In genomic region chr5:66139171-66139570, GRCm38 (mm10) we compare ENCODE assay signal across 20 mouse cellular contexts. TPM values are rescaled to one million over a fixed set of nuclear protein-coding genes. Genes with fewer than 3 reads are reported as not detected.
DNase-seq lines count a peak whose midpoint lies in the region; ATAC-seq and TF ChIP-seq lines count a peak whose summit lies in the region.
"Had no signal": no experiment of that assay in that cellular context is flagged by ENCODE, and none has a peak within 500 bp of the region (broad histone marks: within the 10 kb centered on the region; RNA-seq: fewer than 3 reads in every experiment).

No protein-coding gene starts in this region.

- 66% methylated on average over 6 of the region's 6 CpGs for WGBS in kidney, postnatal 0 days

- H3K27ac ChIP-seq in kidney, postnatal 0 days = peak overlapping the region; percentile 54
- H3K27ac ChIP-seq in bone marrow macrophage, adult 2 months (ENCODE audit: insufficient read depth, low read depth, low read length) = peak overlapping the region; percentile 98
- peak overlapping the region; percentile 69 for H3K27ac ChIP-seq in brown adipose tissue, adult 24 weeks (replicated peaks; ENCODE audit: low read depth, low read length)
- H3K27ac ChIP-seq: forebrain, embryonic 10.5 days; forebrain, embryonic 13.5 days; heart, adult 2 months; heart, embryonic 10.5 days; heart, embryonic 13.5 days; hindbrain, embryonic 14.5 days; hindbrain, postnatal 0 days had no signal

- H3K4me2 ChIP-seq in kidney, postnatal 0 days (ENCODE audit: low read length) = no peak overlapping the region
- H3K4me2 ChIP-seq: forebrain, embryonic 13.5 days; heart, embryonic 13.5 days; hindbrain, embryonic 14.5 days had no signal

- H3K9me3 ChIP-seq in kidney, postnatal 0 days (replicated peaks; ENCODE audit: low read length) = no peaks in the 10 kb centered on the region
- H3K9me3 ChIP-seq: forebrain, embryonic 10.5 days; forebrain, embryonic 13.5 days; heart, embryonic 10.5 days; heart, embryonic 13.5 days had no signal

- H3K4me3 ChIP-seq in kidney, postnatal 0 days (replicated peaks; ENCODE audit: low read depth, low read length) = no peak overlapping the region
- no peak overlapping the region for H3K4me3 ChIP-seq in bone marrow macrophage, adult 2 months (ENCODE audit: insufficient read depth, low read length)
- no peak overlapping the region for H3K4me3 ChIP-seq in brown adipose tissue, adult 24 weeks (ENCODE audit: insufficient read depth, low read depth, low read length)
- H3K4me3 ChIP-seq: forebrain, embryonic 10.5 days; forebrain, embryonic 13.5 days; heart, adult 2 months; heart, embryonic 10.5 days; heart, embryonic 13.5 days had no signal

- DNase-seq in kidney, postnatal 0 days (ENCODE audit: low spot score) = no peak
- no peak for DNase-seq in kidney, adult 11 months
- DNase-seq in ovary, postnatal 10 days (ENCODE audit: low spot score) = no peak
- DNase-seq: cerebellum, adult 18-20 months; cerebellum, adult 9-10 months; cerebellum, postnatal 14 days; gastrocnemius, postnatal 36 days had no signal

- no peaks in the 10 kb centered on the region for H3K36me3 ChIP-seq in kidney, postnatal 0 days (ENCODE audit: insufficient read depth, low read length)
- H3K36me3 ChIP-seq: forebrain, embryonic 10.5 days; heart, embryonic 10.5 days; heart, embryonic 13.5 days had no signal

- H3K27me3 ChIP-seq in kidney, postnatal 0 days (ENCODE audit: insufficient read depth, low read length) = no peaks in the 10 kb centered on the region
- H3K27me3 ChIP-seq: forebrain, embryonic 13.5 days had no signal

- no peaks in the 10 kb centered on the region for H3K4me1 ChIP-seq in kidney, postnatal 0 days (replicated peaks; ENCODE audit: insufficient read depth, low read length)
- peaks cover 58% of the 10 kb centered on the region for H3K4me1 ChIP-seq in bone marrow macrophage, adult 2 months (ENCODE audit: control insufficient read depth, insufficient read depth, low read length)
- peaks cover 19% of the 10 kb centered on the region for H3K4me1 ChIP-seq in brown adipose tissue, adult 24 weeks (ENCODE audit: control insufficient read depth, insufficient read depth, insufficient read length, low read length)

- ATAC-seq in kidney, postnatal 0 days (replicated peaks; ENCODE audit: low FRiP score, low read depth) = no peak
- ATAC-seq in megakaryocyte-erythroid progenitor cell, adult 5-6 weeks (replicated peaks; ENCODE audit: low FRiP score, low TSS enrichment, poor library complexity, severe bottlenecking) = no peak
- ATAC-seq: CD4-positive, CD25-positive, alpha-beta regulatory T cell, adult 4 months; forebrain, embryonic 16.5 days had no signal

- no peak for TF ChIP-seq POLR2A in bone marrow macrophage, adult 2 months (IDR thresholded peaks at IDR 0.05; ENCODE audit: borderline replicate concordance, low read depth, low read length)

- TF ChIP-seq CTCF in kidney, postnatal 0 days (IDR thresholded peaks at IDR 0.05; ENCODE audit: low read depth) = no peak
- TF ChIP-seq CTCF in bone marrow macrophage, adult 2 months (IDR thresholded peaks at IDR 0.05; ENCODE audit: low read depth, low read length) = no peak

- no peak overlapping the region for H3K9ac ChIP-seq in kidney, postnatal 0 days (ENCODE audit: low read depth, low read length)
- H3K9ac ChIP-seq: forebrain, embryonic 13.5 days; heart, embryonic 13.5 days; hindbrain, embryonic 14.5 days had no signal

RNA-seq across cellular contexts. Expression of gene Rbm47, which starts 33.7 kb away (rescaled TPM):
- 105 and 119 TPM in 2 replicates for polyA plus RNA-seq in kidney, postnatal 0 days (2015; fragmentation: Nextera tagmentation; extraction: Ambion mirVana)
- 86.7 and 89.0 TPM in 2 replicates for polyA plus RNA-seq in bone marrow macrophage, adult 2 months (2012; ENCODE audit: insufficient read depth, insufficient read length, missing spikeins)
- 36.3 and 37.5 TPM in 2 replicates for polyA plus RNA-seq in brown adipose tissue, adult 24 weeks (2012; ENCODE audit: insufficient read depth, insufficient read length, missing spikeins)
- total RNA-seq in megakaryocyte-erythroid progenitor cell, adult 5-6 weeks (2014; fragmentation: Nextera tagmentation) = 0.17 and 0.42 TPM in 2 replicates
- 0.61 TPM in 1 of 2 replicates, not detected in the other for total RNA-seq in megakaryocyte-erythroid progenitor cell, adult 5-6 weeks (2017)
- total RNA-seq: MEL had no signal
